Mouse (Mus musculus): ENCODE measurements around the gene Slc27a5. TPM values are rescaled to one million over a fixed set of nuclear protein-coding genes. Genes with fewer than 3 reads are reported as not detected.

Slc27a5 gene
- polyA plus RNA-seq, 1 experiment: 0.05 TPM

DNA sequence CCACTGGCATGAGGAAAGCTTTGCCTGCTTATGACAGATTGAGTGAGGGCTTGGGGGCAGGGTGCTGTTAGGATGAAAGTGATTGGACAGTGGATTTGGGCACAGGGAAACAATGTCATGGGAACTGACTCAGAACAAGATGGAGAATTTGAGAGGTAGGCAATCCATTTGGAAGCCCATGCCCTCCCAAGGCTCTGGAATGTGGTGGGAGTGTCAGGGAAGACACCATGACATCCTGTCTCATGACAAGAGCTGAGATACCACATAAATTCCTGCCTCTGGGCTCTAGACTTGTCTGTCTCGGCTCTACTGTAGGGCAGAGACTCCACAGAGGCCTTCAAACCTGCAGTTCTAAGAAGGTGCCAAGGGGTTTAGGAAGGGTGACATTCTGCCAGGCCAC is 43.3 kb upstream of the Slc27a5 start:
- Histone ChIP-seq H3ac (ENCODE audit: control insufficient read depth, insufficient read length, low read depth) (no peak overlapping the region), H3K36me3 (ENCODE audit: control insufficient read depth, insufficient read depth) (peaks cover 3% of the 10 kb centered on the region), H3K79me3 (ENCODE audit: low read depth) (peaks cover 12% of the 10 kb centered on the region), H3K27me3 (ENCODE audit: control insufficient read depth, insufficient read depth, insufficient read length) (no peaks in the 10 kb centered on the region), H3K79me2 (ENCODE audit: control insufficient read depth, insufficient read depth) (peaks cover 23% of the 10 kb centered on the region), H3K4me3 (ENCODE audit: insufficient read depth, poor library complexity, severe bottlenecking) (no peak overlapping the region)
- TF ChIP-seq FOSL1 (IDR thresholded peaks at IDR 0.05; ENCODE audit: insufficient read depth, low read length, poor library complexity, severe bottlenecking): no peak
- no peak for TF ChIP-seq CTCF (IDR thresholded peaks at IDR 0.05; ENCODE audit: control insufficient read depth, insufficient read depth, insufficient read length)
- no peak for TF ChIP-seq MYOD1 (IDR thresholded peaks at IDR 0.05; ENCODE audit: control insufficient read depth, insufficient read length, low read depth)
- TF ChIP-seq CEBPB (IDR thresholded peaks at IDR 0.05; ENCODE audit: low read depth): no peak
- TF ChIP-seq MAX (IDR thresholded peaks at IDR 0.05): no peak
- TF ChIP-seq USF1 (IDR thresholded peaks at IDR 0.05; ENCODE audit: low read depth): no peak
- no peak for TF ChIP-seq MYOG (IDR thresholded peaks at IDR 0.05; ENCODE audit: control insufficient read depth, extremely low read depth, insufficient read length)

DNA sequence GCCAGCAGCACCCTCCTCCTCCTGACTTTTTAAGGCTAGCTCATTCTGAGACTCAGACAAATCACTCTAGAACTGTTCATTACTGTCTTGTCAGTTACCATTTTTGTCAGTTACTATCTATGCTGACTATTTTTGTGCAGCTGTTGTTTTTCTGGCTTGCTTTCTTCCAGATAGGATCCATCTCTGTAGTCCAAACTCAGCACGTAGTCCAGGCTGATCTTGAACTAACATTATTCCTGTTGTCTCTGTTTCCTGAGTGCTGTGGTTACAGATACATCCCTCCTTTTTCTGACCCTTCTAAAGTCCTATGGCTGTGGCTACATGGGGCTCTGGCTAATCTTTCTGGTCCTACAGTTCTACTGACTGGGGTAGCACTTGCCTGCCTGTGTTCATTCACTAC is 41.2 kb upstream of the Slc27a5 start:
- peak overlapping the region; percentile 74 for H3K4me3 ChIP-seq (ENCODE audit: insufficient read depth, poor library complexity, severe bottlenecking)
- H3ac ChIP-seq (ENCODE audit: control insufficient read depth, insufficient read length, low read depth): peak overlapping the region; percentile 98
- TF ChIP-seq FOSL1 (IDR thresholded peaks at IDR 0.05; ENCODE audit: insufficient read depth, low read length, poor library complexity, severe bottlenecking) (no peak), MYOG (IDR thresholded peaks at IDR 0.05; ENCODE audit: control insufficient read depth, extremely low read depth, insufficient read length) (no peak), CTCF (IDR thresholded peaks at IDR 0.05; ENCODE audit: control insufficient read depth, insufficient read depth, insufficient read length) (no peak), MYOD1 (IDR thresholded peaks at IDR 0.05; ENCODE audit: control insufficient read depth, insufficient read length, low read depth) (no peak), CEBPB (IDR thresholded peaks at IDR 0.05; ENCODE audit: low read depth) (no peak), USF1 (IDR thresholded peaks at IDR 0.05; ENCODE audit: low read depth) (no peak), MAX (IDR thresholded peaks at IDR 0.05) (no peak)
- H3K79me2 ChIP-seq (ENCODE audit: control insufficient read depth, insufficient read depth): peaks cover 32% of the 10 kb centered on the region
- no peaks in the 10 kb centered on the region for H3K27me3 ChIP-seq (ENCODE audit: control insufficient read depth, insufficient read depth, insufficient read length)
- peaks cover 12% of the 10 kb centered on the region for H3K36me3 ChIP-seq (ENCODE audit: control insufficient read depth, insufficient read depth)
- peaks cover 18% of the 10 kb centered on the region for H3K79me3 ChIP-seq (ENCODE audit: low read depth)

DNA sequence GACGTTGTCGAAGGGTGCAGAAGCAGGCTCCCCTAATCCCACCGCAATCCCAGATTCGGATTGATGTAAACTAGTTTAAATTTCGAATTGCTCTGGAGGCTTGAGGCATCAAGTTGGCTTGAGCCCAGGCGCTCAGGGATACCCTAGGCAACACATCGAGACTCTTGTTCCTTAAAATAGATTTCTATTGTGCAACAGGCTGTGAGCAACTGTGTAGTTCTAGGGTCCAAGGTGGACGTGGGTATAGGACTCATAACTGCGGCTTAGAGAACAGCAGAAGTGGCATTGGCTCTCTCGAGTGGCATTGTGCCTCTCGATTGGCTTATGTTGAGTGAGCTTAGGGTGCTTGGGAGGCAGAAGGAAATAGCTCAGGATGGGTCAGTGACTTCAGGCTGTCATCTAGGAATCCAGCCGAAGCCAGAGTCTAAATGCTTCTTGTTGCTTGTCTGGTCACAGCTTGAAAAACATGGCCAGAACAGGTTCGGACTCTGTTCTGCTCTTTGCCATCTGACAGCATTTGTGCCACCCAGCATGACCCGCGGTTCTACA is 40.7 kb upstream of the Slc27a5 start:
- peaks cover 32% of the 10 kb centered on the region for H3K79me2 ChIP-seq (ENCODE audit: control insufficient read depth, insufficient read depth)
- peak overlapping the region; percentile 98 for H3ac ChIP-seq (ENCODE audit: control insufficient read depth, insufficient read length, low read depth)
- no peak for TF ChIP-seq CTCF (IDR thresholded peaks at IDR 0.05; ENCODE audit: control insufficient read depth, insufficient read depth, insufficient read length)
- TF ChIP-seq MAX (IDR thresholded peaks at IDR 0.05): no peak
- no peak for TF ChIP-seq USF1 (IDR thresholded peaks at IDR 0.05; ENCODE audit: low read depth)
- no peak for TF ChIP-seq MYOG (IDR thresholded peaks at IDR 0.05; ENCODE audit: control insufficient read depth, extremely low read depth, insufficient read length)
- peak; percentile 56 for TF ChIP-seq CEBPB (IDR thresholded peaks at IDR 0.05; ENCODE audit: low read depth)
- TF ChIP-seq FOSL1 (IDR thresholded peaks at IDR 0.05; ENCODE audit: insufficient read depth, low read length, poor library complexity, severe bottlenecking): no peak
- no peak for TF ChIP-seq MYOD1 (IDR thresholded peaks at IDR 0.05; ENCODE audit: control insufficient read depth, insufficient read length, low read depth)
- peaks cover 16% of the 10 kb centered on the region for H3K36me3 ChIP-seq (ENCODE audit: control insufficient read depth, insufficient read depth)
- no peaks in the 10 kb centered on the region for H3K27me3 ChIP-seq (ENCODE audit: control insufficient read depth, insufficient read depth, insufficient read length)
- peaks cover 18% of the 10 kb centered on the region for H3K79me3 ChIP-seq (ENCODE audit: low read depth)
- peak overlapping the region; percentile 74 for H3K4me3 ChIP-seq (ENCODE audit: insufficient read depth, poor library complexity, severe bottlenecking)

DNA sequence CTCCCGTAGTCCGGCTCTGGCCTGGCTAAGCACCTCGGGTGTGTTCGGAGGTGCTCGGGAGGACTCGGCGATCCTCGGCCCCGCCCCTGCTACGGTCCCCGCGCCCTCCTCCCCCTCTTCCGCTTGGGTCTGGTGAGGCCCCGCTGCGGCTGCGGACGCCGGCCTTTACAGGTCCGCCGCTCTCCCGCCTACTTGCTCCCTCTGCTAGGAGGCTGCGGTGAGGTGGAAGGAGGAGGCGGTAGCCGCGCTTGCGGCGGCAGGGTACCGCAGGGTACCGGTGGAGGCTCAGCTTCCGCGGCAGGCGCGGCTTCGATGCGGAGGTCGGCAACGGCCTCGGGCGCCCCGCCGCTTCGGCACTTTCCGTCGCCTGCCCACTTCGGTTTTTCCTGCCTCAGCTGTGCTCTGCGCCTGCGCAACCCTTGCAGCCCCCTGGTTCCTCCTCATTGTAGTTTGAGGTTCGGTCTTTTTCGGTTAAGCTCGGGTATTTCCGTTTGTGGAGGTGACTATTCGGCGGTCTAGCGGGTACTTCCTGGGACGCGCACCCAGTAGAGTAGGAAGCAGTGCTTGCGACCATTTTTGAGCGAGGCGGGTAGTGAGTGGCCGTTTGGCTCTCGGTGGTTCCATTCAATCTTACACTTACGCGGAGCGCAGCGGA is 40.0 kb upstream of the Slc27a5 start, which contains the start of gene Ube2m:
Gene Ube2m, minus strand, starts transcription at position 375 of the 655 bp plus-strand sequence.
- Histone ChIP-seq H3K4me3 (ENCODE audit: insufficient read depth, poor library complexity, severe bottlenecking) (peak within 1 kb of the TSS; percentile 74), H3K27me3 (ENCODE audit: control insufficient read depth, insufficient read depth, insufficient read length) (no peaks in the 10 kb centered on the region), H3K36me3 (ENCODE audit: control insufficient read depth, insufficient read depth) (peaks cover 21% of the 10 kb centered on the region), H3K79me3 (ENCODE audit: low read depth) (peaks cover 18% of the 10 kb centered on the region), H3K79me2 (ENCODE audit: control insufficient read depth, insufficient read depth) (peaks cover 32% of the 10 kb centered on the region), H3ac (ENCODE audit: control insufficient read depth, insufficient read length, low read depth) (peak within 1 kb of the TSS; percentile 98)
- TF ChIP-seq CEBPB (IDR thresholded peaks at IDR 0.05; ENCODE audit: low read depth): no peak
- TF ChIP-seq USF1 (IDR thresholded peaks at IDR 0.05; ENCODE audit: low read depth): no peak
- TF ChIP-seq MYOG (IDR thresholded peaks at IDR 0.05; ENCODE audit: control insufficient read depth, extremely low read depth, insufficient read length): no peak
- no peak for TF ChIP-seq CTCF (IDR thresholded peaks at IDR 0.05; ENCODE audit: control insufficient read depth, insufficient read depth, insufficient read length)
- TF ChIP-seq MYOD1 (IDR thresholded peaks at IDR 0.05; ENCODE audit: control insufficient read depth, insufficient read length, low read depth): no peak
- TF ChIP-seq MAX (IDR thresholded peaks at IDR 0.05): no peak
- TF ChIP-seq FOSL1 (IDR thresholded peaks at IDR 0.05; ENCODE audit: insufficient read depth, low read length, poor library complexity, severe bottlenecking): no peak

DNA sequence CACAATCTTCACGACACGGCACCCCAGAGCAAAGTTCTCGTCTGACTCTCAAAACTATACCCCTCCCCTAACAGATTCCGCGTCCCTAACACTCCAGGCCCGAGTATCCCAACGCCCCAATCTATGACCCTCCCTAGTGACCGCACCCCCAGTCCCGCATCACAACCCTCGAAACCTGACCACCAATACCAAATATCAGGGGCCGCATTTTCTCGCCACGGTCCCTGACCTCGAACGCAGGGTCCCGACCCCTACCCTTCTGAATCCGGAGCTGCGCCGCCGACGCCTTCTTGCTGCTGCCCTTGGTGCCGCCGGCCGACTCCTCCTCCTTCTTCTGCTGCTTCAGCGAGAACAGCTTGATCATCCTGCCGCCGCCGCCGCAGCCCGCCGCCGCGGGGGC is 39.4 kb upstream of the Slc27a5 start:
- no peaks in the 10 kb centered on the region for H3K27me3 ChIP-seq (ENCODE audit: control insufficient read depth, insufficient read depth, insufficient read length)
- H3K79me2 ChIP-seq (ENCODE audit: control insufficient read depth, insufficient read depth): peaks cover 32% of the 10 kb centered on the region
- peaks cover 18% of the 10 kb centered on the region for H3K79me3 ChIP-seq (ENCODE audit: low read depth)
- peak overlapping the region; percentile 74 for H3K4me3 ChIP-seq (ENCODE audit: insufficient read depth, poor library complexity, severe bottlenecking)
- no peak for TF ChIP-seq MAX (IDR thresholded peaks at IDR 0.05)
- no peak for TF ChIP-seq MYOD1 (IDR thresholded peaks at IDR 0.05; ENCODE audit: control insufficient read depth, insufficient read length, low read depth)
- no peak for TF ChIP-seq CEBPB (IDR thresholded peaks at IDR 0.05; ENCODE audit: low read depth)
- no peak for TF ChIP-seq FOSL1 (IDR thresholded peaks at IDR 0.05; ENCODE audit: insufficient read depth, low read length, poor library complexity, severe bottlenecking)
- TF ChIP-seq CTCF (IDR thresholded peaks at IDR 0.05; ENCODE audit: control insufficient read depth, insufficient read depth, insufficient read length): no peak
- no peak for TF ChIP-seq USF1 (IDR thresholded peaks at IDR 0.05; ENCODE audit: low read depth)
- TF ChIP-seq MYOG (IDR thresholded peaks at IDR 0.05; ENCODE audit: control insufficient read depth, extremely low read depth, insufficient read length): no peak
- peak overlapping the region; percentile 98 for H3ac ChIP-seq (ENCODE audit: control insufficient read depth, insufficient read length, low read depth)
- peaks cover 28% of the 10 kb centered on the region for H3K36me3 ChIP-seq (ENCODE audit: control insufficient read depth, insufficient read depth)

All from C2C12 (cell line).